Mouse (Mus musculus) testis, postnatal 14 days (tissue): ENCODE data around the gene Svopl.
A peak's percentile ranks its signal among the peaks of the same experiment; 100 is the strongest.

ENCODE experiments used
- DNase-seq: peaks from one replicate; pipeline ENCODE4 v3.0.0; 2021; ENCODE audit warnings: low spot score

Svopl gene

DNA sequence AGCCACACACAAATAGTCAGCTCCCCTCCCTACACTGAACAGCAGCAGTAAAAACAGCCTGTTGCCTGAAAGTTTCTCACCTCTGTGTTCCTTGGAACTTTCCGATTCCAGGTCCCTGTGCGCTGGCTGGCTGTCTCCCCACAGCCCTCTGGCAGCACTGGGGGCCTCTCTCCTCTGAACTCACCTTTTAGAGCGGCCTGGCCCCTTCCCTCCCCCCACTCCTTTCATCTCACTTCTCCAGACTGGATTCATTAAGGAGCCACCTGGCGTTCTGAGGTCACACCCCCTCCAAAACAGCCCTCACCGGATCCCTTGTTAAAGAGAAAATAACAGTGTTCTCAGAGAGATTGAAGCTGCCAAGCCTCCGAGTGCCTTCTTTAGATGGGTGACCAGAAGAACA, at the start of gene Svopl:
Gene Svopl, minus strand, starts transcription at position 159 of the 400 bp plus-strand sequence.
- DNase-seq = no peak

DNA sequence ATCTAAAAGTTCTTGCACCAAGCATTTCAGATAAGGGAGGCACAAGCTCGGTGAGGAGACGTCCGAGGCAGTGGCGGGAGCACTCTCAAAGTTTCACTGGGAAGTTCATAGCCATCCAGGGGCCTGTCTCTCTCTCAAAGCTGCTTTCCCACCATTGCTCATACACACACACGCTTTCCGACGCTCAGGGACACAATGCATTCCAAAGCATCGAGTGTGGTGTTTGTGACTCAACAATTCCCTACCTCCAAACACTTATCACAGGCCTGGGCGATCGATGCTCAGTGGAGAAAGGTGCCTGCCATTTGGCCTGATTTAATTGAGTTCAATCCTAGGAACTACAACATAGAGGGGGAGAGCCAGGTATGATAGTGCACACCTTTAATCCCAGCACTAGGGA, 47.9 kb upstream of the Svopl start:
- DNase-seq = no peak

DNA sequence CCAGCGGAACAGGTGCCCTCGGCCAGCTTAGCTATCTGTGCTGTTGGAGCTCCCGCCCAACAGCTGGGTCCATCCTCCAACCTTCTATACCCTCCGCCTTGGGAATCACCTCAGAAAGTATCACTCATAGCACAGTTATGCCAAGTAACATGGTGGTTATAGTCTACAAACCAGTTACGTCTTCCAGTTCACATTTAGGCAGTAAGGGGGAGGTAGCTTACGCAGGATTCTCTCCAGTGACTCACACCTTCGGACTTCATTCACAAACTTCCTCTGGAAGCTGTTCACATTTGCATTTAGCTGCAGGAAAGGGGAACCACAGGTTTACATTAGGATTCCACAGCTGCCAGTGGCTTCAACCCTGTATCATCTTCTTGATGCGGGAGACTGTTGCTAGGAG, 45.7 kb upstream of the Svopl start:
- DNase-seq = no peak

DNA sequence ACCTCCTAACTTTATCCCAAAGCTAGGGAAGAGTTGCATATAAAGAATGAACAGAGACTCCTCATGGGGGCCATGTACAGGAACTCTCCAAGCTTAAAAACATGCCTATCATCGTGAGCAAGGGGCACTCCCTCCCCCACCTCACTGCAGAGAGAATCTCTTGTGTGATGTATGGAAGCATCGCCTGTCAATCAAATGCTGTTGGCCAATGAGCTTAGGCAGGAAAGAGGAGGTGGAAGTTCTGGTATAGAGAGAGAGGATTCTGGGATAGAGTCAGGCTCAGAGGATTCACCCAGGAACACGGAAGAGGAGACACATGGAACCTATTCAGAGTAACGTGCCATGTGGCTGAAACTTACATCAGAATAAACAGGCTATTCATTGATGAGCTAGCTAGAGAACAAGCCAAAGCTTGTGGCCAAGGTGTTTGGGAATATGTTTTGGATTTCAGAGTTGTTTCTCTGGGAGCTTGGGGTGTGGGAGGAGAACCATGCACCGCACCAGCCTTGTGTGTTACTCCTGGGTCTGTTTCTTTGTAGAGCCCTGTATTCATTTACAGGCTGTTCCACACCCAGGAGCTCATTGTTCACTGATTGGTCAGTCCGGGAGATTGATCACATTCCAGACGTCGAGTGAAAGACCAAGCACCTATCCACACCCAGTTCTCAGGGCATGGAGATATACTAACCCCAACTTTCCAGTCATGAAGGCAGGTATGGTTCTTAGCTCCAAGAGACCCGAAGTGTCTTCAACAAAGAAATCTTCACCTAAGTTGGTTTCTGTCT, 40.6 kb upstream of the Svopl start:
- DNase-seq = no peak

DNA sequence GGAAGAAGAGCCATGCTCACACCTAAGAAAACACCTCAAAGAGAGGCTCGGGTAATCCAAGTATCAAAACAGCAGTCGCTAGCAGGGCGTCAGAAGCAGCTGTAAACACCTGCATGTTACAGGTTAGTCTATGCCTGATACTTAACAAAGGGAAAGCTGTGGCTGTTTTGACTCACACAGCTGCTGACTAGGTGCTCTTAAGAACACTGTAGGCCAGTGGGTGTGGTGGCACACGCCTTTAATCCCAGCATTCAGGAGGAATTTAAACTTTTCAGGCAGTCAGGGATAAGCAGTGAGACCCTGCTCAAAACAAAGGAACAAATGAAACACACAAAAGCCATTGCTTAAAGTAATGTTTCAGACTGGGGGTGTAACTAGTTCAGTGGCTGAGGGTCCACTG, 36.4 kb upstream of the Svopl start:
- no peak for DNase-seq

DNA sequence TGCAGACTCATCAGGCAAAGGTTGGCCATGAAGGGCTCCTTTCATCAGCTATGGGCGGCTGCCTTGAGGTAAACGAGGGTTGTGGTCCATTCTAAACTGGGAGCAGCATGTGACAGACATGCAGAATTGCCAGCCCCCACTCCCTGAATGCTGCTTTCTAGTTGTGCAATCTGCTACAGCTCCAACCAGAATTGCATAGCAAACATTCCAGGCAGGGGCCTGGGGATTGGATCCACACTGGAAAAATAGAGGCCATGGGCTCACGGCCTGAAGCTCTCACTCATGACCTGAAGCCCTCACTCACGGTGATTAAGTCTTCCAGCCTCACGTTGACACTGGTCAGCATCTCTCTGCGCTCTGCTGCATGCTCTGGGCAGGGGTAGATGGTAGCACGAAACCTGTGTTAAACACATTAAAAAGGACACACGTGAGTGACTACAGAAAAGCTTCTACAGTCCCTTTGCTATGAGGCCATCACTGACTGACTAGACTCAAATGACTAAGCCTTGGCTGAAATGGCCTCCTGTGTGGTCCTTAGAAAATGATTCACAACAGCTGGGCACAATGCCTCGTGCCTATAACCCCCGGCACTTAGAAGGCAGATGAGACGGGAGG, 35.0 kb upstream of the Svopl start:
- no peak for DNase-seq

DNA sequence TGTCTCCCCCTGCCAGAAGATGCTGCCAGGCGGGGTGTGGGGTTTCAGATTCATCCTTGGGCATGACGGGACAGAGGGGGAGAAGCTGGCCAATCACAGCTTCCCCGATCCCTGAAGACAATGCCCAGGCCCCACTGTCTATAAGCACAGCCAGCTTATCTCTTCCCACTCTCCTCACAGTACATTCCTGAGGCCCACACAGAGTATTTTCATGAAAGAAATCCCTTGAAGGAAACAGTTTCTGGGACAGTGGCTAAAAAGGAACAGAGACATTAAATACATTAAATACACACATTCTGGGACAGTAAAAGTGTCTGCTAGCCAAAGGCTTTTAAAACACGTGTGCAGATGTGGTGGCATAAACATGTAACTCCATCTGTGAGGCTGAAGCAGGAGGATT, 33.6 kb upstream of the Svopl start:
- DNase-seq = no peak

DNA sequence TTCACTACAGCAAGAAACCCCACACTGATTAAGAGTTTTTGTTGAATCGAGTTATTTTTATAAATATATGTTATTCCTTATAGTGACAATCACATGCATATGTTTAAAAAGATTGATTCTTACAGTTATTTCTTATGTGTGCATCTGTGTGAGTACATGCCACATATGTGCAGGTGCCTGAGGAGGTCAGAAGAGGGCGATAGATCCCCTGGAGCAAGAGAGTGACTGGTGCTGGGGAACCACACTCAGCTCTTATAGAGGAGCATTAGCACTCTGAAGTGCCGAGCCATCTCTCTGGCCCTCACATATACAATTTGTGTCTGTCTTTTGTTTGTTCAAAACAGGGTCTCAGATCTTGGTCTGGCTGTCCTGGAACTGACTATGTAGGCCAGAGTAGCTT, 26.8 kb upstream of the Svopl start:
- DNase-seq = no peak

DNA sequence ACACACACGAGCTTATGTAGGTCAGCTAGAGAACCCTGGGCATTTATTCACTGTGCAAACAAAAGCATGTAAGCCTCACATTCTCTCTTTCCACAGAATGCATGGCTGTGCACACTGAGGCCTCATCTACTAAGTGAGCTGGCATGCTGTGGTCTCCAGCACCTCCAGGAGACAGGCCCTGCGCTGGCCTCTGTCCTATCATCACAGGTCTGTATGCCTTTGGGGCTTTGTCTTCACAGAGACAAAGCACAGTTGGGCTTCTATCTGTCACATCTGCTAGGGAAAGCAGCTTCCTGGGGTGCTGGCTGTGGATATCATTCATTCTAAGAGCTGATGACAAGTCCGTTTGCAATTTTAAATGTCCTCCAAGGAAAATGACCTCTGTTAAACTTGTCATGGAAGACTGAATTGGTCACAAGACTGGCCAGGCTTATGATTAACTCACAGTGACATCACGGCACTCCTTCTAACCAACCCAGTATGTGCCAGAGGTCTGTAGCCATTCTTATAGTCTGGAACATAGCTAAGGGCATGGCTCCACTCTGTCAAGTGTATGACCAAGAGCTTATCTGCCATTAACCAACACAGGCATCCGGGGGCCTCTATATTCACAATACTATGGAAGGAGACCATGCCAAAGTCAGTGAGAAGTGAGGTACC, 25.5 kb upstream of the Svopl start:
- DNase-seq = no peak

DNA sequence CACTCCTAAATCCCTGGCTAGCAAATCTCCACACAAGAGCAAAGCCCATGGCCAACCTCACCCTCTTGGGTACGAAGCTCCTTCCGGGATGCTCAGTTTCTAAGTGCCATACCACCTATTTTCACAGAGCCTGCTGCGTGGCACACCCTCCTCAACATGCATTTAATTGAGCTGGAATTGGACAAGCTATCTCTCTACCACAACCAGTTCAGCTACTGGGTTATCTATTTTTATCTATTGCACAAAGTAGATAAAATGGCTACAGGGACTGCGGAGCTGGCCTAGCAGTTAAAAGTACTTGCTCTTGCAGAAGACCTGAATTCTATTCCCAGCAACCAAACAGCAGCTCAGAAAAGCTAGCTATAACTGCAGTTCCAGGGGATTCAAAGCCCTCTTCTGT, 24.5 kb upstream of the Svopl start:
- no peak for DNase-seq

DNA sequence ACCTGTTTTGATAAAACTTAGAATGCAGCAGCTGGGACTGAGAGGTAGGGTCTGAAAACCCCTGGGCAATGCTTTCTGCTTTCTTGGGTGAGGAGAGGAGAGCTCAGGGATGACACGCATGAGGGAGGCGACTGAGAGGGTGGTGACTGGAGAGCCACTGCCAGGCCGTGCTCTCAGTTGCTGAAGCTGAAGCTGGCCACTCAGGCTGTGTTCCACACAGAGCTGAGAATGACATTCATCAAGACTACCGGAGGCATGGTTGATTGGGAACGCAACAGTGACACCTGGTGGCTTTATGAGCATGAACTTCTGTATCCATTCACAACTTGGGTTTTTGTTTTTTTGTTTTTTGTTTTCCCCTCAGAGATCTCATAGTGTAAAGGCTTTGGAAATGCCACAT, 19.4 kb upstream of the Svopl start:
- DNase-seq = no peak

DNA sequence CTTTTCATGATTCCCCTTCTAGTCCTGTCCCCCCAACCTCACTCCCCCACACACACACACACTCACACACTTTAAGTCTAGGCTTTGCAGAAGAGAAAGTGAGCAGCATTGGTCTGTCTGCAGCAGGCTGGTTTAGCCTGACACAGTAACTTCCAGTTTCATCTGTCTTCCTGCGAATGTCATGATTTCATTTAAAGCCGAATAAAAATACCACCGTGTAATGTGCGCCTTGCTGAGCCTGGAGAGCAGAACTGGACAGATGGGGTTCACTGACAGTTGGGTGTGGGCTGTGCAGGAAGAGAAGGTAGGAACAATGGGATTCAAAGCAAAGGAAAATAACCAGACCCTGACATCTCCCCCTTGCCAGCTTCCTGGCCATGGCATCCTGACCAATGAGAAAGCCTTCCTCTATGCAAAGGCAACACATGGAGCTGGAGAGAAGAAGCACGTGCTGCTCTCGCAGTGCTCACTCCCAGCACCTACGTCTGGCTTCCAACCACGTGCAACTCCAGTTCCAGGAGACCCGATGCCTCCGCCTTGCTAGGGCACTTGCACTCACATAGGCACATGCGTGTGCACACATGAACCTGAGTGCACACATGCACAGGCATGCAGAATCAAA, 18.8 kb upstream of the Svopl start:
- DNase-seq = no peak

DNA sequence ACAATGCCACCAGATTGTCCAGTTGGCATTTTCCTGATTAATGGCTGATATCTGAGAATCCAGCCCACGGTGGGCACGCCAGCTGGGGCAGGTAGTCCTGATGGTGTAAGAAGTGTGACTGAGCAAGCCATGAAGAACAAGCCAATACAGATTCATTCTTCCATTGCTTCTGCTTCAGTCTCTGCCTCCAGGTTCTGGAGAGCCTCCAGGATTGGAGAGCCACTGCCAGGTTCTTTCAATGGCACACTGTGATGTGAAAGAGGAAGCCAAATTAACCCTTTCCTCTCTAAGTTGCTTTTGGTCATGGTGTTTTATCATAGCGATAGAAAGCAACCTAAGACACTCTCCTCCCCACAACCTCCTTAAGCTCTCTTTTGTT, 18.3 kb upstream of the Svopl start:
- no peak for DNase-seq

DNA sequence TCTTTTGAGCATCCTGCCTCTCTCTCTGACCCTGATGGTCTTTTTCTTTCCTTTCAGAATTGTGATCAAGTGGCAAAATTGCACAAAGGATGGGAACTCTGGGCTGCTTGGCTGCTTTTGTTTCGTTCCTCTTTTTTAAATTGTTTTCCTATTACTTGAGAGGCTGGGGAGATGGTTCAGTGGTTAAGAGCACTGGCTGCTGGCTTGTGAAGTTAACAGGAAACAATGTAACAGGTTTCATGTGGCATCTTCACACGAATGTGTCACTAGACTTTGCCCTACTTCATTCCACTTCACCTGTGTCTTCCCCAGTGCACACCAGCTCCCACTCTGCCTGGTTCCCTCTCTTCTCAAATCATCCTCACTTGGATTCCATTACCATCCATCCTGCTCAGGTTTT, 17.8 kb upstream of the Svopl start:
- DNase-seq = no peak

DNA sequence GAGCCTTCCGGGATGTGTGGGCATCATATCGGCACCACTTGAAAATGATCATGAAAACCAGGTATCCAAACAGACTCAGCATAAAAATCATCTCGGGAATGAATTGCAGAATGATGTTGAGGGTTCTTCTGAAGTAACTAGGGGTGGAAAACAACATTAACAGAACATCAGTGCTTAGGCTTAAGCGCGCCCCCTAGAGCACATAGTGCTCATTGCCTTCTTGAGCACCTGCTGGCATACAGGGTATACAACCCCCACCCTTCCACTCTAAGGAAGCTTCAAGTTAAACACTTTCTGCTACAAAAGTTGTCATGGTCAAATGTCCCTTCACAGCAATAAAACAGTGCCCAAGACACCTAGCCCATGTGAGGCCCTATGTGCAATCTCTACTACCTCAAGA, 12.0 kb upstream of the Svopl start:
- DNase-seq = no peak

DNA sequence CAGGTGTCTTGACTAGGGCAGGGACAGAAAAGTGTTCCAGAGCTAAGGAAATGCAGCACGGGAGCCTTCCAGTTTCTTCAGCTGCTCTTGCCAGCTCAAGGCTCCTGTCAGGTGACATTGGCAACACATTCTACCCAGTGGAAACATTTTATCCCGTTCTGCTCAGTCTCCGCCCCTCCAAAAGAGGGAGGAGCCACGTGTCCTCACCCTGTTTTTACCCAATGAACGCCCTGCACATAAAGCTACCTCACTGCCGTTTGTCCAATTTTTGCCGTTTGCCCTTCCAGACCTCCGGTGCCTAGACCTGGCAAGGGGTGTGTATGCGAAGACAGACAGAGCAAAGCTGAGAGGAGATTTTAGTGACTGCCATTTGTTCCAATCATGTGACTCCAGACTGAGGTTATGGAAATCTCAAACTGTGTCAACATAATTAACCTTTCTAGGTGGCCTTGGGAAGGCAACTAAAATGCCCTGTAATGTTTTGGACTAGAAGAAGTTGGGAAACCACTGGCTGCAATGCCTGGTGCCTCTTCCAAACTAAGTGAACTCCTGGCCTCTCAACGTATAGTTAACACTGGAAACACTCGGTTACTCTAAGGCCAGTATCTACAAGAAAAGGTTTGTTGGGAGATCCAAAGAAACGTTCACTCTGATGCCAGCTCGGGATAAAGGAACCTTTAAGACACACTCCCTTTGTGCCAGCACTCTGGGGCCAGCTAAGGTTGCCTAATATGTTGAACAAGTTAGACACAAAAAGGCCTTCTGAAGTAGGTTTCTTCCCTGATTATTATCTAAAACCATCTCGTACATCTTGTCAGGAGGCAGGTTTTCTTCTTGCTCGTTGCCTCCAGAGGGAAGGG, 8.9 kb upstream of the Svopl start:
- peak; percentile 14 for DNase-seq

DNA sequence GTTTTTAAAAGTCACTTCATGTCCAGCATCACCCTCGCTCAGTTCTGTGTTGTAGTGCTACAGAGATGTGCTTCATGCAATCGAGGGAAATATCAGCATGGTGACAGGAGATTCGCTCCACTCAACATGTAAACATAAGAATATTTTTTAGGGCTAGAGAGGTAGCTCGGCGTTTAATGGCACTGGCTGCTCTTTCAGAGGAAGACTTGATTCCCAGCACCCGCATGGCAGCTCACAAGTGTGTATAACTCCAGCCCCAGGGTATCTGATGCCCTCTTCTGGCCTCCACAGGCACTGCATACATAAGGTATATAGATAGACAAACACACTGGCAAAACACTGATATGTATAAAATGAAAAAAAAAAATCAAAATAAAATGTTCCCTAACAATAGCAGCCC, 2.8 kb upstream of the Svopl start:
- DNase-seq = no peak

DNA sequence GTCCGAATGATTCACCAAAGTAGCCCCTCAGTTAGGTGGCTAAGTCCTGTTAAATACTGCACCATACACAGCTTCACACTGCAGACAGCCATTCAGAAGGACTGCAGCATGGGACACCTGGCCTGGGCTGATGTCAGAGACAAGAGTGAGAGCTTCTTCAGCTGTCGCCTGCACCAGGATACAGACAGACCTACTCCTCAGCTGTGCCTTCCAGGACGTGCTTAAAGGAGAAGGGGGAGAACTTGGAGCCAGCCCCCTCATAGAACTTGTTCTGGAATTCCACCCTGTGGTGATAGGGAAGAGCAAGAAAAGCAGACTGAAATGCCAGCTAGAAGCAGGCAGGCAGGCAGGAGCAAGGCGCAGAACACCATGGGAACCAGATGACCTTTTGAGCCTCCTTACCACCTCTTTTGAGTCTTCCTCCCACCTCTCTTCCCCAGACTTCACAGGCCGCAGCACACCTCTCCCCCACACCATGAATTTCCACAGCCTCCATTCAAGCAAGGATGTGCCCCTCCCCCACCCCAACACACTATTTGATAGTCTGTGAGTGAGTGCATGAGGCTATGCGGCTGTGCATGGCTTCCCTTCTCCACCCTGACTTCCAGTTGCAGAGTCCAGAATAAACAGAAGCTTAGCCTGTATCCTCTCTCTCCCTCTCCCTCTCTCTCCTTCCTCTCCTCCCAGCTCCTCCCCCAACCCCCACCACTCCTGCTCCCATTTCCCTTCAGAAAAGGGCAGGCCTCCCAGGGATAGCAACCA, 2.2 kb upstream of the Svopl start:
- no peak for DNase-seq

DNA sequence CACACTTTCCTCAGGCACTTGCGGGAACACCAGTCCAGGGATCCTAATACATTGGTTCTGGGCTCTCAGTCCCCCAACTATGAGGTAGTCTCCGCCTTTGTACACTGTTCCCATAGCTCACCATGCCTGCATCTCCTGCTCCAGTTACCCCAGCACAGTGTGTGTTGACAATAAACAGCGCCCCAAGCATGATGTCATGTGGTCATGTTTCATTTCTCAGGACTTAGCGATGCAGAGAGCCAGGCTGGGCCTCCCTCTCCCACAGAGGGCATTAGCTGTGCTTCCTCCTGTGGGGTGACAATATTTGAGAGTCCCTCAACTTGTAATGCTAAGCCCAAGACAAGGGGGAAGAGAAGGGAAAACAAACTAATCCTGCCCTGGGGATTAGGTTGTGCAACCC, 1.2 kb upstream of the Svopl start:
- no peak for DNase-seq

DNA sequence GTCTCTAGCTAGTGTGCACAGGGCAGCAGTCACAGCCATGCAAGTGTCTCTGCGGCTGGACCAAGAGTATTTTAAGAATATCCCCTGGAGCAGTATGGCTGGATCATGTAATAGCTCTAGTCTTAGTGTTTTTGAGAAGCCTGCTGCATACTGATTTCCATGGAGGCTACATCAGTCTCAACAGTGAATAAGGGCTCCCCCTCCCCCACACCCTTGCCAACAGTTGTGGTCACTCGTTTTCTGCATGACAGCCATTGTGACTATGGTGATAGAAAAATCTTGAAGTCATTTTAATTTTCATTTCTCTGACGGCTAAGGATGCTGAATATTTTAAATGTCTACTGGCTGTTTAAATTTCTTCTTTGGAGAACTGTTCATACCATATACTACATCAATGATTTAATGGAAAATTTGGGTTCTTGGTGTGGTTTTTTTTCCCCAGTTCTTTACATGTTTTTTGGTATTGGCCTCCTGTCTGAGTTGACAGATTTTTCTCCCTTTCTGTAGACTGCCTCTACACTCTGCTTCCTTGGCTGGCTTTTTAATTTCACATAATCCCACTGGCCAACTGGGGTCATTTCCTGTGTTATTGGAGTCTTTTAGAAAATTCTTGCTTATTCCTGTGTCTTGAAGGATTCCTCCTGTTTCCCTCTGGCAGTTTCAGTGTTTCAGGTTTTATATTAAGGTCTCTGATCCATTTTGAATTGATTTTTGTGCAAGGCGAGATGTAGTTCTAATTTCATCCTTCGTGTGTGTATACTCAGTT, 13.8 kb downstream of the Svopl start:
- DNase-seq = no peak
